Mouse (Mus musculus) layer of hippocampus, postnatal 36 days (tissue): Measurements from ENCODE around the gene Ppp1r35. TPM values are rescaled to one million over a fixed set of nuclear protein-coding genes. Genes with fewer than 3 reads are reported as not detected.

Experiments
- DNase-seq, 2 experiments: peaks; one replicate each; pipeline ENCODE4 v3.0.0; 2022
- total RNA-seq, 2 experiments: library from RNA; stranded (reverse); gene quantifications; 2 replicates each; pipeline ENCODE4 v1.2.3; 2021

The Ppp1r35 gene
- total RNA-seq, 2 experiments from 2014 or later, result 24.1 to 24.6 TPM

- no peak for DNase-seq
These were observed 27.3 kb upstream of the Ppp1r35 start for GRCm38 (mm10) chr5:137751221-137751887.

GRCm38 (mm10) chr5:137751988-137752387 is 26.7 kb upstream of the Ppp1r35 start:
- DNase-seq, result no peak

- no peak for DNase-seq
These were observed 25.4 kb upstream of the Ppp1r35 start for GRCm38 (mm10) chr5:137753111-137753832.

- no peak for DNase-seq
These were observed 23.2 kb upstream of the Ppp1r35 start for GRCm38 (mm10) chr5:137755425-137755824.

- DNase-seq, result no peak
These were observed 22.5 kb upstream of the Ppp1r35 start for GRCm38 (mm10) chr5:137756106-137756505.

- peak; percentile 85 to 87 for DNase-seq
These were observed 21.6 kb upstream of the Ppp1r35 start for GRCm38 (mm10) chr5:137756882-137757661.

- peak; percentile 84 to 87 for DNase-seq
These were observed 20.8 kb upstream of the Ppp1r35 start for GRCm38 (mm10) chr5:137757887-137758286.

GRCm38 (mm10) chr5:137758921-137759534 is 19.6 kb upstream of the Ppp1r35 start:
- DNase-seq, result no peak

GRCm38 (mm10) chr5:137759971-137760412 is 18.7 kb upstream of the Ppp1r35 start:
- peak; percentile 84 to 90 for DNase-seq

- no peak for DNase-seq
These were observed 13.9 kb upstream of the Ppp1r35 start for GRCm38 (mm10) chr5:137764609-137765340.

GRCm38 (mm10) chr5:137766270-137766669 is 12.4 kb upstream of the Ppp1r35 start:
- no peak for DNase-seq

GRCm38 (mm10) chr5:137768475-137768874 is 10.2 kb upstream of the Ppp1r35 start:
- DNase-seq, result no peak

GRCm38 (mm10) chr5:137770709-137771108 is 7.9 kb upstream of the Ppp1r35 start:
- DNase-seq, result no peak

- no peak for DNase-seq
These were observed 5.9 kb upstream of the Ppp1r35 start for GRCm38 (mm10) chr5:137772755-137773154.

GRCm38 (mm10) chr5:137775587-137776290 is 2.9 kb upstream of the Ppp1r35 start:
- DNase-seq, result no peak

GRCm38 (mm10) chr5:137776408-137776918 is 2.2 kb upstream of the Ppp1r35 start:
- DNase-seq, result no peak

GRCm38 (mm10) chr5:137777267-137777845 is 1.3 kb upstream of the Ppp1r35 start:
- no peak for DNase-seq

GRCm38 (mm10) chr5:137779053-137779933 is 644 bp downstream of the Ppp1r35 start:
- no peak for DNase-seq

- DNase-seq, result no peak
These were observed 3.0 kb downstream of the Ppp1r35 start for GRCm38 (mm10) chr5:137781661-137782060.
